Mouse (Mus musculus) thymus, adult 2 months (tissue): ENCODE data around the gene Polr3gl.

ENCODE experiments used
- CTCF ChIP-seq: fragments of 200-500 bp; IDR thresholded peaks from 2 replicates; pipeline ENCODE4 v1.5.1; 2012; ENCODE audit warnings: mild to moderate bottlenecking, control low read depth, low read length, moderate library complexity, borderline replicate concordance; ENCODE audit not compliant: control insufficient read depth, poor library complexity, insufficient read depth; ENCODE audit errors: extremely low read depth
- POLR2A ChIP-seq: fragments of 200-500 bp; IDR thresholded peaks from 2 replicates; pipeline ENCODE4 v1.6.1; 2012; ENCODE audit warnings: mild to moderate bottlenecking, low read length, control low read depth, moderate library complexity; ENCODE audit not compliant: control insufficient read depth, poor library complexity, insufficient read depth; ENCODE audit errors: extremely low read depth

GRCm38 (mm10) chr3:96577566-96577965 is 16.4 kb downstream of the Polr3gl start:
- TF ChIP-seq CTCF (no peak), POLR2A (no peak)
